Mouse (Mus musculus): ENCODE data around the gene Ndufaf2. TPM values are rescaled to one million over a fixed set of nuclear protein-coding genes. Genes with fewer than 3 reads are reported as not detected.

Ndufaf2 gene
- total and polyA plus RNA-seq, 3 experiments: 13.7 to 55.8 (median 23.6) TPM

GRCm38 (mm10) chr13:108017349-108017748 is 141.1 kb downstream of the Ndufaf2 start:
- no peaks in the 10 kb centered on the region for H3K9me3 ChIP-seq (replicated peaks)
- H3K4me3 ChIP-seq (ENCODE audit: low read depth, low read length): no peak overlapping the region
- no peak for ATAC-seq (ENCODE audit: extremely low read depth, insufficient number of reproducible peaks, low FRiP score, poor library complexity, severe bottlenecking)
- TF ChIP-seq GATA2 (IDR thresholded peaks at IDR 0.05; ENCODE audit: borderline replicate concordance, low read depth, low read length) (no peak), POLR2AphosphoS5 (IDR thresholded peaks at IDR 0.05; ENCODE audit: insufficient replicate concordance, low read depth, low read length) (no peak), TAL1 (conservative IDR thresholded peaks at IDR 0.05; ENCODE audit: low read depth, low read length) (no peak), CTCF (IDR thresholded peaks at IDR 0.05; ENCODE audit: low read depth, low read length) (no peak), GATA1 (IDR thresholded peaks at IDR 0.05; ENCODE audit: borderline replicate concordance, low read length) (no peak)
- H3K36me3 ChIP-seq (replicated peaks): no peaks in the 10 kb centered on the region
- peaks cover 5% of the 10 kb centered on the region; the same call in 1 of the 2 replicates for H3K27me3 ChIP-seq (ENCODE audit: insufficient read depth, low read length)
- H3K4me1 ChIP-seq (ENCODE audit: insufficient read depth, low read depth, low read length): no peaks in the 10 kb centered on the region; the same call in 1 of the 2 replicates
- no peak for DNase-seq (ENCODE audit: low spot score)

- no peaks in the 10 kb centered on the region for H3K9me3 ChIP-seq (replicated peaks)
- H3K36me3 ChIP-seq (replicated peaks): no peaks in the 10 kb centered on the region
- no peaks in the 10 kb centered on the region; the same call in 1 of the 2 replicates for H3K4me1 ChIP-seq (ENCODE audit: insufficient read depth, low read depth, low read length)
- peaks cover 5% of the 10 kb centered on the region; the same call in 1 of the 2 replicates for H3K27me3 ChIP-seq (ENCODE audit: insufficient read depth, low read length)
- DNase-seq (ENCODE audit: low spot score): no peak
- no peak for ATAC-seq (ENCODE audit: extremely low read depth, insufficient number of reproducible peaks, low FRiP score, poor library complexity, severe bottlenecking)
- TF ChIP-seq GATA1 (IDR thresholded peaks at IDR 0.05; ENCODE audit: borderline replicate concordance, low read length) (no peak), TAL1 (conservative IDR thresholded peaks at IDR 0.05; ENCODE audit: low read depth, low read length) (no peak), CTCF (IDR thresholded peaks at IDR 0.05; ENCODE audit: low read depth, low read length) (no peak), GATA2 (IDR thresholded peaks at IDR 0.05; ENCODE audit: borderline replicate concordance, low read depth, low read length) (no peak), POLR2AphosphoS5 (IDR thresholded peaks at IDR 0.05; ENCODE audit: insufficient replicate concordance, low read depth, low read length) (no peak)
- no peak overlapping the region for H3K4me3 ChIP-seq (ENCODE audit: low read depth, low read length)
Observed at GRCm38 (mm10) chr13:108015166-108015565, 143.3 kb downstream of the Ndufaf2 start.

GRCm38 (mm10) chr13:108013839-108014238 is 144.6 kb downstream of the Ndufaf2 start:
- Histone ChIP-seq H3K4me1 (ENCODE audit: insufficient read depth, low read depth, low read length) (no peaks in the 10 kb centered on the region; the same call in 1 of the 2 replicates), H3K4me3 (ENCODE audit: low read depth, low read length) (no peak overlapping the region), H3K36me3 (replicated peaks) (no peaks in the 10 kb centered on the region), H3K27me3 (ENCODE audit: insufficient read depth, low read length) (peaks cover 5% of the 10 kb centered on the region; the same call in 1 of the 2 replicates), H3K9me3 (replicated peaks) (no peaks in the 10 kb centered on the region)
- no peak for ATAC-seq (ENCODE audit: extremely low read depth, insufficient number of reproducible peaks, low FRiP score, poor library complexity, severe bottlenecking)
- TF ChIP-seq CTCF (IDR thresholded peaks at IDR 0.05; ENCODE audit: low read depth, low read length) (no peak), POLR2AphosphoS5 (IDR thresholded peaks at IDR 0.05; ENCODE audit: insufficient replicate concordance, low read depth, low read length) (no peak), GATA2 (IDR thresholded peaks at IDR 0.05; ENCODE audit: borderline replicate concordance, low read depth, low read length) (no peak), TAL1 (conservative IDR thresholded peaks at IDR 0.05; ENCODE audit: low read depth, low read length) (no peak), GATA1 (IDR thresholded peaks at IDR 0.05; ENCODE audit: borderline replicate concordance, low read length) (no peak)
- no peak for DNase-seq (ENCODE audit: low spot score)

GRCm38 (mm10) chr13:108013110-108013509 is 145.3 kb downstream of the Ndufaf2 start:
- H3K27me3 ChIP-seq (ENCODE audit: insufficient read depth, low read length): peaks cover 5% of the 10 kb centered on the region; the same call in 1 of the 2 replicates
- H3K9me3 ChIP-seq (replicated peaks): 0 out of 2 replicates have a peak, but pooled peaks cover 2% of the 10 kb centered on the region
- no peaks in the 10 kb centered on the region; the same call in 1 of the 2 replicates for H3K4me1 ChIP-seq (ENCODE audit: insufficient read depth, low read depth, low read length)
- TF ChIP-seq GATA1 (IDR thresholded peaks at IDR 0.05; ENCODE audit: borderline replicate concordance, low read length): no peak
- TF ChIP-seq GATA2 (IDR thresholded peaks at IDR 0.05; ENCODE audit: borderline replicate concordance, low read depth, low read length): no peak
- TF ChIP-seq TAL1 (conservative IDR thresholded peaks at IDR 0.05; ENCODE audit: low read depth, low read length): no peak
- TF ChIP-seq CTCF (IDR thresholded peaks at IDR 0.05; ENCODE audit: low read depth, low read length): no peak
- no peak for TF ChIP-seq POLR2AphosphoS5 (IDR thresholded peaks at IDR 0.05; ENCODE audit: insufficient replicate concordance, low read depth, low read length)
- DNase-seq (ENCODE audit: low spot score): no peak
- H3K4me3 ChIP-seq (ENCODE audit: low read depth, low read length): no peak overlapping the region
- H3K36me3 ChIP-seq (replicated peaks): no peaks in the 10 kb centered on the region
- no peak for ATAC-seq (ENCODE audit: extremely low read depth, insufficient number of reproducible peaks, low FRiP score, poor library complexity, severe bottlenecking)

- Histone ChIP-seq H3K27me3 (ENCODE audit: insufficient read depth, low read length) (no peaks in the 10 kb centered on the region; the same call in 1 of the 2 replicates), H3K9me3 (replicated peaks) (0 out of 2 replicates have a peak, but pooled peaks cover 2% of the 10 kb centered on the region), H3K4me3 (ENCODE audit: low read depth, low read length) (no peak overlapping the region), H3K4me1 (ENCODE audit: insufficient read depth, low read depth, low read length) (no peaks in the 10 kb centered on the region), H3K36me3 (replicated peaks) (no peaks in the 10 kb centered on the region)
- DNase-seq (ENCODE audit: low spot score) (no peak), ATAC-seq (ENCODE audit: extremely low read depth, insufficient number of reproducible peaks, low FRiP score, poor library complexity, severe bottlenecking) (no peak)
- TF ChIP-seq TAL1 (conservative IDR thresholded peaks at IDR 0.05; ENCODE audit: low read depth, low read length): no peak
- no peak for TF ChIP-seq CTCF (IDR thresholded peaks at IDR 0.05; ENCODE audit: low read depth, low read length)
- no peak for TF ChIP-seq GATA2 (IDR thresholded peaks at IDR 0.05; ENCODE audit: borderline replicate concordance, low read depth, low read length)
- TF ChIP-seq POLR2AphosphoS5 (IDR thresholded peaks at IDR 0.05; ENCODE audit: insufficient replicate concordance, low read depth, low read length): no peak
- TF ChIP-seq GATA1 (IDR thresholded peaks at IDR 0.05; ENCODE audit: borderline replicate concordance, low read length): no peak
Observed at GRCm38 (mm10) chr13:108007861-108008260, 150.6 kb downstream of the Ndufaf2 start.

- no peak overlapping the region for H3K4me3 ChIP-seq (ENCODE audit: low read depth, low read length)
- no peak for DNase-seq (ENCODE audit: low spot score)
- no peaks in the 10 kb centered on the region for H3K27me3 ChIP-seq (ENCODE audit: insufficient read depth, low read length)
- no peak for TF ChIP-seq GATA2 (IDR thresholded peaks at IDR 0.05; ENCODE audit: borderline replicate concordance, low read depth, low read length)
- TF ChIP-seq GATA1 (IDR thresholded peaks at IDR 0.05; ENCODE audit: borderline replicate concordance, low read length): no peak
- no peak for TF ChIP-seq POLR2AphosphoS5 (IDR thresholded peaks at IDR 0.05; ENCODE audit: insufficient replicate concordance, low read depth, low read length)
- TF ChIP-seq CTCF (IDR thresholded peaks at IDR 0.05; ENCODE audit: low read depth, low read length): no peak
- no peak for TF ChIP-seq TAL1 (conservative IDR thresholded peaks at IDR 0.05; ENCODE audit: low read depth, low read length)
- H3K9me3 ChIP-seq (replicated peaks): no peaks in the 10 kb centered on the region
- no peaks in the 10 kb centered on the region for H3K4me1 ChIP-seq (ENCODE audit: insufficient read depth, low read depth, low read length)
- H3K36me3 ChIP-seq (replicated peaks): no peaks in the 10 kb centered on the region
- no peak for ATAC-seq (ENCODE audit: extremely low read depth, insufficient number of reproducible peaks, low FRiP score, poor library complexity, severe bottlenecking)
Observed at GRCm38 (mm10) chr13:107996301-107996700, 162.1 kb downstream of the Ndufaf2 start.
